Mouse (Mus musculus) testis, adult 2 months (tissue): ENCODE data around the gene Ddi2.

Source experiments
- CTCF ChIP-seq: fragments of 200-500 bp; IDR thresholded peaks from 2 replicates; pipeline ENCODE4 v1.5.1; 2012; ENCODE audit warnings: low read depth, mild to moderate bottlenecking, inconsistent platforms, low read length, moderate library complexity; ENCODE audit not compliant: control insufficient read depth, insufficient read depth, insufficient replicate concordance
- POLR2A ChIP-seq: fragments of 200-500 bp; IDR thresholded peaks from 2 replicates; pipeline ENCODE4 v1.6.1; 2012; ENCODE audit warnings: low read depth, mild to moderate bottlenecking, inconsistent platforms, low read length, moderate library complexity; ENCODE audit not compliant: control insufficient read depth

GRCm38 (mm10) chr4:141723673-141724068, 452 bp upstream of the Ddi2 start:
- TF ChIP-seq POLR2A (no peak), CTCF (no peak)
